Comparison of ENCODE assay signal across 9 mouse cellular contexts in the genomic region with DNA sequence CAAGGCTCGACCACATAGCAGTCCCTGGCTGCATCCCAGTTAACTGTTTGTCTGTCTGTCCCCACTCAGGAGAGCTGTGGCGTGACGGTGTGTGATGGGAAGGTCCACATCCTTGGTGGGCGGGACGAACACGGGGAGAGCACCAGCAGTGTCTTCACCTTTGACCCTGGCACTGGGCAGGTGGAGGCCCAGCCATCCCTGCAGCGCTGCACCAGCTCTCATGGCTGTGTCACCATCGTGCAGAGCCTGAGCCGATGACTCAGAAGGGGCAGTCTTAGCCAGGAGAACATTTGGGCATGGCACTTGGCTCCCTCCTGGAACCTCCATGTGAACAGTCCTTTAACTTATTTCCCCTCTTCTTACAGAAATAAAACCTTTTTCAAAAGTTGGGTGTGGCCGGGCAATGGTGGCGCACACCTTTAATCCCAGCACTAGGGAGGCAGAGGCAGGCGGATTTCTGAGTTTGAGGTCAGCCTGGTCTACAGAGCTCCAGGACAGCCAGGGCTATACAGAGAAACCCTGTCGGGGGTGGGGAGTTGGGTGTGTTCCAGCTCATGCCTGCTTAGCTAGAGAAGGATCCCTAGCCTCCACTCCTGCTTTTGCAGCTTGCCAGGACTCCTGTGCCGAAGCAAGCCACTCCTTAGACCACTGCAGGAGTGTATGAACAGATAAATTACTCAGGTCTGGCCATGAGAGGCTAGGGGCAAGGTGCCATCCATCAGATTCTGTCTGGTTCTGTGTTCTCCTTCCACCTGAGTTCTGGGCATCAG. TPM values are rescaled to one million over a fixed set of nuclear protein-coding genes. Genes with fewer than 3 reads are reported as not detected.
A peak's percentile ranks its signal among the peaks of the same experiment; 100 is the strongest.
DNase-seq lines count a peak whose midpoint lies in the region; ATAC-seq and TF ChIP-seq lines count a peak whose summit lies in the region.
"Had no signal": no experiment of that assay in that cellular context is flagged by ENCODE, and none has a peak within 500 bp of the region (broad histone marks: within the 10 kb centered on the region; RNA-seq: fewer than 3 reads in every experiment).

No protein-coding gene starts in this region.

- TF ChIP-seq CTCF in MEL (IDR thresholded peaks at IDR 0.05 in 2 of 3, conservative IDR thresholded peaks at IDR 0.05 in 1 of 3; ENCODE audit: control insufficient read depth in 1 of 3, insufficient read depth in 1 of 3, low read depth in 2 of 3, low read length in 3 of 3, poor library complexity in 1 of 3, severe bottlenecking in 1 of 3), result no peak

- no peaks in the 10 kb centered on the region for H3K9me3 ChIP-seq in heart, embryonic 11.5 days (replicated peaks; ENCODE audit: control insufficient read depth, low read length)
- H3K9me3 ChIP-seq in MEL (replicated peaks; ENCODE audit: insufficient read depth, low read length), result no peaks in the 10 kb centered on the region
- no peaks in the 10 kb centered on the region for H3K9me3 ChIP-seq in liver, embryonic 15.5 days (replicated peaks)

- H3K9ac ChIP-seq in heart, embryonic 11.5 days (ENCODE audit: low read depth, low read length), result no peak overlapping the region
- no peak overlapping the region for H3K9ac ChIP-seq in MEL (ENCODE audit: control insufficient read depth, low read depth, low read length, poor library complexity, severe bottlenecking)
- H3K9ac ChIP-seq in liver, embryonic 15.5 days, result no peak overlapping the region

- TF ChIP-seq EP300 in MEL (IDR thresholded peaks at IDR 0.05; ENCODE audit: low read depth in 1 of 2, low read length in 2 of 2), result no peak

- H3K4me3 ChIP-seq in heart, embryonic 11.5 days (ENCODE audit: low read depth, low read length), result no peak overlapping the region
- H3K4me3 ChIP-seq in MEL (ENCODE audit: control insufficient read depth in 1 of 2, insufficient read depth in 1 of 2, low read depth in 2 of 2, low read length in 2 of 2), result no peak overlapping the region
- no peak overlapping the region for H3K4me3 ChIP-seq in liver, embryonic 15.5 days (replicated peaks)

- H3K79me2 ChIP-seq in MEL (ENCODE audit: control insufficient read depth, insufficient read depth, low read length, poor library complexity), result no peaks in the 10 kb centered on the region

- 0 out of 2 replicates have a peak, but pooled peaks have one; percentile 29 for ATAC-seq in heart, embryonic 11.5 days (replicated peaks; ENCODE audit: insufficient number of reproducible peaks, low FRiP score, low TSS enrichment)
- ATAC-seq in liver, embryonic 15.5 days (ENCODE audit: insufficient read depth), result peak; percentile 33; the same call in 1 of the 2 replicates

- 80% methylated on average over 14 of the region's 14 CpGs for WGBS in heart, embryonic 11.5 days (ENCODE audit: insufficient replicate concordance)
- 70% methylated on average over 14 of the region's 14 CpGs for WGBS in liver, embryonic 15.5 days (ENCODE audit: insufficient replicate concordance)

- H3K4me1 ChIP-seq in heart, embryonic 11.5 days (ENCODE audit: control insufficient read depth, insufficient read depth, low read length), result peaks cover 16% of the 10 kb centered on the region
- peaks cover 5 to 17% of the 10 kb centered on the region in 2 experiments for H3K4me1 ChIP-seq in MEL (ENCODE audit: control insufficient read depth in 1 of 2, insufficient read depth in 2 of 2, low read length in 2 of 2)
- peaks cover 67% of the 10 kb centered on the region for H3K4me1 ChIP-seq in liver, embryonic 15.5 days (replicated peaks)

- DNase-seq in heart, postnatal 25 days (ENCODE audit: low spot score), result no peak
- peak; percentile 38 for DNase-seq in MEL (ENCODE audit: low read depth, low spot score)
- peak; percentile 64 to 74 for DNase-seq in adrenal gland, postnatal 36 days
- DNase-seq in left cerebral cortex, postnatal 14 days (ENCODE audit: low spot score in 2 of 2), result no peak
- DNase-seq in right cerebral cortex, adult 18-20 months, result no peak
- no peak for DNase-seq in embryo, embryonic 10 days (ENCODE audit: low spot score)

- H3K27ac ChIP-seq in heart, embryonic 11.5 days (ENCODE audit: low read depth, low read length), result no peak overlapping the region
- H3K27ac ChIP-seq in MEL (ENCODE audit: control insufficient read depth, low read depth, low read length), result no peak overlapping the region
- H3K27ac ChIP-seq in liver, embryonic 15.5 days (replicated peaks), result peak overlapping the region; percentile 64

- intact Hi-C loops in heart, postnatal 25 days (cut with DNase I), result no loop called here
- intact Hi-C loops in left cerebral cortex, postnatal 14 days (cut with DNase I), result no loop called here

- TF ChIP-seq POLR2A in MEL (IDR thresholded peaks at IDR 0.05; ENCODE audit: control insufficient read depth in 1 of 2, insufficient read depth in 1 of 2, low read depth in 1 of 2, low read length in 2 of 2, poor library complexity in 1 of 2), result no peak

- peaks cover 23% of the 10 kb centered on the region for H3K36me3 ChIP-seq in heart, embryonic 11.5 days (ENCODE audit: control insufficient read depth, insufficient read depth, low read length)
- peaks cover 0 to 19% of the 10 kb centered on the region in 2 experiments; a peak in 2 of 4 replicates for H3K36me3 ChIP-seq in MEL (ENCODE audit: control insufficient read depth in 1 of 2, insufficient read depth in 2 of 2, low read length in 2 of 2)
- peaks cover 49% of the 10 kb centered on the region for H3K36me3 ChIP-seq in liver, embryonic 15.5 days (replicated peaks)

- H3K4me2 ChIP-seq in heart, embryonic 11.5 days, result no peak overlapping the region
- 0 out of 2 replicates have a peak overlapping the region, but pooled peaks have one; percentile 32 for H3K4me2 ChIP-seq in liver, embryonic 15.5 days

- no peaks in the 10 kb centered on the region for H3K27me3 ChIP-seq in heart, embryonic 11.5 days (ENCODE audit: control insufficient read depth, insufficient read depth, low read length)
- H3K27me3 ChIP-seq in MEL (ENCODE audit: control insufficient read depth in 1 of 2, insufficient read depth in 2 of 2, low read length in 2 of 2), result no peaks in the 10 kb centered on the region
- H3K27me3 ChIP-seq in liver, embryonic 15.5 days, result peaks cover 25% of the 10 kb centered on the region

- TF ChIP-seq RAD21 in MEL (IDR thresholded peaks at IDR 0.05; ENCODE audit: low read depth, low read length), result no peak

TF ChIP-seq in MEL, 35 proteins besides CTCF, POLR2A, EP300 and RAD21:
- no peak for TF ChIP-seq TAL1 (IDR thresholded peaks at IDR 0.05; ENCODE audit: low read length)
- TF ChIP-seq NRF1 (IDR thresholded peaks at IDR 0.05; ENCODE audit: insufficient read depth, low read depth, low read length, poor library complexity, severe bottlenecking), result no peak
- no peak for TF ChIP-seq KAT2A (conservative IDR thresholded peaks at IDR 0.05; ENCODE audit: low read depth, low read length)
- no peak for TF ChIP-seq E2F4 (IDR thresholded peaks at IDR 0.05; ENCODE audit: borderline replicate concordance, low read depth, low read length)

RNA-seq across cellular contexts. Expression of a gene that starts 8.0 kb away (rescaled TPM):
- 0.77 and 1.0 TPM in 2 replicates for polyA plus RNA-seq in heart, embryonic 11.5 days (2014; fragmentation: Nextera tagmentation; extraction: Ambion mirVana)
- total RNA-seq in heart, postnatal 25 days (2021), result not detected
- not detected in 2 replicates for total RNA-seq in MEL (2012; rRNA removed)
- polyA plus RNA-seq in MEL (2012; ENCODE audit: insufficient read depth in 1 of 2, insufficient read length in 2 of 2, low read depth in 1 of 2, low replicate concordance in 2 of 2, missing spikeins in 1 of 2), result under 1 TPM in 1 of 2 experiments, not detected in 1; 0.04 TPM
- under 1 TPM; 0.50 to 0.63 TPM for total RNA-seq in adrenal gland, postnatal 36 days (2021)
- polyA plus RNA-seq in liver, embryonic 15.5 days (2015; fragmentation: Nextera tagmentation; extraction: Ambion mirVana), result 0.06 and 0.09 TPM in 2 replicates
- total RNA-seq in left cerebral cortex, postnatal 14 days (2021), result 1 to 10 TPM; 1.7 to 2.4 TPM
- total RNA-seq: hematopoietic stem cell, adult 5-6 weeks had no signal

RNA-seq across cellular contexts. Expression of a gene that starts 9.7 kb away (rescaled TPM):
- polyA plus RNA-seq in heart, embryonic 11.5 days (2014; fragmentation: Nextera tagmentation; extraction: Ambion mirVana), result 591 and 608 TPM in 2 replicates
- 100 to 1,000 TPM; 306 to 340 TPM for total RNA-seq in heart, postnatal 25 days (2021)
- total RNA-seq in MEL (2012; rRNA removed), result 2,066 and 2,287 TPM in 2 replicates
- 1,000 to 10,000 TPM in 1 of 2 experiments, 100 to 1,000 TPM in 1; 157 to 1,899 TPM for polyA plus RNA-seq in MEL (2012; ENCODE audit: insufficient read depth in 1 of 2, insufficient read length in 2 of 2, low read depth in 1 of 2, low replicate concordance in 2 of 2, missing spikeins in 1 of 2)
- total RNA-seq in adrenal gland, postnatal 36 days (2021), result 100 to 1,000 TPM; 549 to 598 TPM
- polyA plus RNA-seq in liver, embryonic 15.5 days (2015; fragmentation: Nextera tagmentation; extraction: Ambion mirVana), result 380 and 449 TPM in 2 replicates
- total RNA-seq in left cerebral cortex, postnatal 14 days (2021), result 100 to 1,000 TPM; 221 to 235 TPM

Comparison
In these comparisons a context has a peak if more than half of its experiments do, and no peak if none do; other contexts are left out.
1. DNase-seq: peak in MEL (single experiment) and adrenal gland, postnatal 36 days (2 of 2); none in heart, postnatal 25 days (single experiment), left cerebral cortex, postnatal 14 days (0 of 2), right cerebral cortex, adult 18-20 months (single experiment) and embryo, embryonic 10 days (single experiment).